Mouse (Mus musculus): ENCODE results near the gene Cpne1. TPM values are rescaled to one million over a fixed set of nuclear protein-coding genes. Genes with fewer than 3 reads are reported as not detected.
A peak's percentile ranks its signal among the peaks of the same experiment; 100 is the strongest.

Cpne1 gene
- polyA plus RNA-seq, 1 experiment, result 78.8 TPM

GRCm38 (mm10) chr2:156025482-156025881 lies 86.3 kb downstream of the Cpne1 start:
- DNase-seq (ENCODE audit: low read depth), result peak; percentile 22

More at GRCm38 (mm10) chr2:156025482-156025881, 86.3 kb downstream of the Cpne1 start:
- no peak for TF ChIP-seq CTCF (IDR thresholded peaks at IDR 0.05; ENCODE audit: borderline replicate concordance, extremely low read depth, insufficient read depth, insufficient read length)
- TF ChIP-seq POLR2A (IDR thresholded peaks at IDR 0.05; ENCODE audit: borderline replicate concordance, extremely low read depth, insufficient read depth, insufficient read length, poor library complexity, severe bottlenecking), result no peak

Other genes with a start within 250 kb of the Cpne1 start
- 40.4 and 44.9 TPM in 2 replicates for gene Uqcc1, start 181.7 kb downstream of the Cpne1 start, polyA plus RNA-seq (2012; rRNA removed)
- not detected in 2 replicates for gene Gm15557, start 171.2 kb downstream of the Cpne1 start, polyA plus RNA-seq (2012; rRNA removed)
- gene Gdf5, start 166.6 kb downstream of the Cpne1 start, polyA plus RNA-seq (2012; rRNA removed), result 1.4 and 1.7 TPM in 2 replicates
- 16.0 and 23.7 TPM in 2 replicates for gene Cep250, start 155.5 kb downstream of the Cpne1 start, polyA plus RNA-seq (2012; rRNA removed)
- 3.0 and 5.9 TPM in 2 replicates for gene 6430550D23Rik, start 104.0 kb downstream of the Cpne1 start, polyA plus RNA-seq (2012; rRNA removed)
- gene Ergic3, start 103.9 kb downstream of the Cpne1 start, polyA plus RNA-seq (2012; rRNA removed), result 418 and 463 TPM in 2 replicates
- 0.06 and 0.07 TPM in 2 replicates for gene Fer1l4, start 59.0 kb downstream of the Cpne1 start, polyA plus RNA-seq (2012; rRNA removed)
- gene Spag4, start 46.8 kb downstream of the Cpne1 start, polyA plus RNA-seq (2012; rRNA removed), result 8.8 and 12.1 TPM in 2 replicates
- 25.9 and 36.7 TPM in 2 replicates for gene Rbm12, start within 50 bp of the Cpne1 start, polyA plus RNA-seq (2012; rRNA removed)
- 13.2 and 13.9 TPM in 2 replicates for gene Gm28036, start 15.1 kb upstream of the Cpne1 start, polyA plus RNA-seq (2012; rRNA removed)
- gene Romo1, start 32.1 kb upstream of the Cpne1 start, polyA plus RNA-seq (2012; rRNA removed), result 307 and 437 TPM in 2 replicates
- gene Nfs1, start 32.2 kb upstream of the Cpne1 start, polyA plus RNA-seq (2012; rRNA removed), result 28.5 and 37.2 TPM in 2 replicates
- 133 and 188 TPM in 2 replicates for gene Rbm39, start 68.3 kb upstream of the Cpne1 start, polyA plus RNA-seq (2012; rRNA removed)
- gene Phf20, start 84.5 kb upstream of the Cpne1 start, polyA plus RNA-seq (2012; rRNA removed), result 28.8 and 31.4 TPM in 2 replicates
- 3.0 and 4.1 TPM in 2 replicates for gene Cnbd2, start 200.3 kb upstream of the Cpne1 start, polyA plus RNA-seq (2012; rRNA removed)
- gene Scand1, start 200.7 kb upstream of the Cpne1 start, polyA plus RNA-seq (2012; rRNA removed), result 117 and 173 TPM in 2 replicates

Data from brain, embryonic 14.5 days (tissue).